Mouse (Mus musculus) heart, embryonic 14.5 days (tissue): ENCODE measurements around the gene Cacng2. TPM values are rescaled to one million over a fixed set of nuclear protein-coding genes. Genes with fewer than 3 reads are reported as not detected.

Experiments used
- ATAC-seq: fragments of 200-750 bp; cut with Nextera tagmentation; 2 replicates; pipeline ENCODE4 v1.8.0; 2017; ENCODE audit warnings: low read depth, moderate TSS enrichment; ENCODE audit not compliant: insufficient number of reproducible peaks, insufficient read depth, low FRiP score
- H3K27ac ChIP-seq, 2 experiments: fragments of 200-500 bp in 1 of 2; fragments of 300-500 bp in 1 of 2; sonication (generic) in 1 of 2; replicated peaks in 1 of 2; 2 replicates each; pipeline ENCODE4 v1.5.1; 2012 to 2014; ENCODE audit warnings: low read depth in 2 of 2, low read length in 2 of 2, control low read depth in 1 of 2, mild to moderate bottlenecking in 1 of 2, mixed read lengths in 1 of 2; ENCODE audit not compliant: control insufficient read depth in 1 of 2, insufficient read depth in 1 of 2
- H3K27me3 ChIP-seq: fragments of 300-500 bp; sonication (generic); 2 replicates; pipeline ENCODE4 v1.6.1; 2014; ENCODE audit warnings: mild to moderate bottlenecking, low read length, control low read depth; ENCODE audit not compliant: control insufficient read depth, insufficient read depth
- H3K36me3 ChIP-seq: fragments of 300-500 bp; sonication (generic); 2 replicates; pipeline ENCODE4 v1.6.1; 2014; ENCODE audit warnings: mild to moderate bottlenecking, control low read depth, low read length, mixed read lengths; ENCODE audit not compliant: control insufficient read depth, insufficient read depth
- H3K4me1 ChIP-seq, 2 experiments: fragments of 200-500 bp in 1 of 2; fragments of 300-500 bp in 1 of 2; sonication (generic) in 1 of 2; 2 replicates each; pipeline ENCODE4 v1.6.1; 2012 to 2014; ENCODE audit warnings: low read length in 2 of 2, control low read depth in 1 of 2, mixed read lengths in 1 of 2; ENCODE audit not compliant: control insufficient read depth in 2 of 2, insufficient read depth in 2 of 2
- H3K4me2 ChIP-seq: fragments of 300-500 bp; sonication (generic); 2 replicates; pipeline ENCODE4 v1.6.1; 2014; ENCODE audit warnings: mild to moderate bottlenecking, low read length
- H3K4me3 ChIP-seq, 2 experiments: fragments of 200-500 bp in 1 of 2; fragments of 300-500 bp in 1 of 2; sonication (generic) in 1 of 2; 2 replicates each; pipeline ENCODE4 v1.5.1; 2012 to 2014; ENCODE audit warnings: low read length in 2 of 2, mild to moderate bottlenecking in 2 of 2, control low read depth in 1 of 2, low read depth in 1 of 2, moderate library complexity in 1 of 2; ENCODE audit not compliant: control insufficient read depth in 1 of 2, insufficient read depth in 1 of 2
- H3K9ac ChIP-seq: fragments of 300-500 bp; sonication (generic); 2 replicates; pipeline ENCODE4 v1.6.1; 2014; ENCODE audit warnings: mild to moderate bottlenecking, low read length
- H3K9me3 ChIP-seq: fragments of 300-500 bp; sonication (generic); 2 replicates; pipeline ENCODE4 v1.6.1; 2016; ENCODE audit warnings: low read length, control low read depth; ENCODE audit not compliant: control insufficient read depth
- WGBS: fragments of 180-500 bp; shearing (Covaris S2); extraction: QIAGEN DNeasy Blood & Tissue Kit; methylation state at CpG from one replicate; pipeline ENCODE4 v1.1.7; 2014; 5-methylcytosine and 5-hydroxymethylcytosine counted together
- polyA plus RNA-seq: library from polyadenylated mRNA; unstranded; fragments of >200 nt; fragmentation: Nextera tagmentation; extraction: Ambion mirVana; gene quantifications from 2 replicates; pipeline ENCODE4 v1.2.1, GENCODE M21; 2014

Gene Cacng2
- polyA plus RNA-seq, 1 experiment from 2014 or later: not detected

GRCm38 (mm10) chr15:78155421-78155820, 35.6 kb upstream of the Cacng2 start:
- Histone ChIP-seq H3K27ac (no peak overlapping the region), H3K4me3 (no peak overlapping the region), H3K27me3 (peaks cover 5% of the 10 kb centered on the region), H3K4me1 (no peaks in the 10 kb centered on the region), H3K9me3 (no peaks in the 10 kb centered on the region), H3K4me2 (no peak overlapping the region), H3K36me3 (no peaks in the 10 kb centered on the region), H3K9ac (no peak overlapping the region)
- no peak for ATAC-seq
- 86% methylated on average over 6 of the region's 6 CpGs for WGBS

GRCm38 (mm10) chr15:78153045-78153775, 33.4 kb upstream of the Cacng2 start:
- WGBS: 58% methylated on average over 11 of the region's 11 CpGs
- Histone ChIP-seq H3K4me3 (no peak overlapping the region), H3K4me1 (no peaks in the 10 kb centered on the region), H3K27ac (no peak overlapping the region), H3K9ac (no peak overlapping the region), H3K9me3 (no peaks in the 10 kb centered on the region), H3K36me3 (no peaks in the 10 kb centered on the region), H3K27me3 (peaks cover 7% of the 10 kb centered on the region), H3K4me2 (no peak overlapping the region)
- ATAC-seq: no peak

DNA sequence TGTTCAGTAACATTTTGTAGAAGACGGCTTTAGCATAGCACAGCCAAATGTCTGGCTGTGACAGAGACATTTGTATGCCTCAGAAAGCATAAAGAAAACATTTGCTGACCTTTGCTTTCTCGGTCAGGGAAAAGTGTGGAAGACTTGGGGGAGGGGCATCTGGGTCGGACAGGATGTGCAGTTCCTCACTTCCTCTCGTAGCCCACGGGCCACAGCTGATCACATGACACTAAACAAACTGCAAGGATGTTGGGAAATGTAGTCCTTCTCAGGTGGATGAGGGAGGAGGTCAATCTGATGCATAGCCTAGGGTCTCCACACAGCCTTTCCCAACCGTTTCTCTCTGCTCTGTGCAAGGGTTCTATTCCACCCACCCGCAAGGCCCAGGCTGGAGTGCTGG, 28.7 kb upstream of the Cacng2 start:
- H3K4me3 ChIP-seq: no peak overlapping the region
- H3K27ac ChIP-seq: no peak overlapping the region
- H3K9ac ChIP-seq: no peak overlapping the region
- H3K9me3 ChIP-seq: no peaks in the 10 kb centered on the region
- WGBS: 64% methylated on average over 7 of the region's 7 CpGs
- no peak overlapping the region for H3K4me2 ChIP-seq
- no peaks in the 10 kb centered on the region for H3K4me1 ChIP-seq
- ATAC-seq: no peak
- no peaks in the 10 kb centered on the region for H3K36me3 ChIP-seq
- H3K27me3 ChIP-seq: 0 out of 2 replicates have a peak, but pooled peaks cover 3% of the 10 kb centered on the region

GRCm38 (mm10) chr15:78140226-78140625, 20.4 kb upstream of the Cacng2 start:
- H3K9ac ChIP-seq: no peak overlapping the region
- no peaks in the 10 kb centered on the region; the same call in 1 of the 2 replicates for H3K27me3 ChIP-seq
- H3K36me3 ChIP-seq: no peaks in the 10 kb centered on the region
- no peaks in the 10 kb centered on the region for H3K9me3 ChIP-seq
- ATAC-seq: no peak
- H3K4me1 ChIP-seq: no peaks in the 10 kb centered on the region
- H3K27ac ChIP-seq: no peak overlapping the region
- WGBS: 73% methylated on average over 8 of the region's 8 CpGs
- no peak overlapping the region for H3K4me3 ChIP-seq
- no peak overlapping the region for H3K4me2 ChIP-seq

DNA sequence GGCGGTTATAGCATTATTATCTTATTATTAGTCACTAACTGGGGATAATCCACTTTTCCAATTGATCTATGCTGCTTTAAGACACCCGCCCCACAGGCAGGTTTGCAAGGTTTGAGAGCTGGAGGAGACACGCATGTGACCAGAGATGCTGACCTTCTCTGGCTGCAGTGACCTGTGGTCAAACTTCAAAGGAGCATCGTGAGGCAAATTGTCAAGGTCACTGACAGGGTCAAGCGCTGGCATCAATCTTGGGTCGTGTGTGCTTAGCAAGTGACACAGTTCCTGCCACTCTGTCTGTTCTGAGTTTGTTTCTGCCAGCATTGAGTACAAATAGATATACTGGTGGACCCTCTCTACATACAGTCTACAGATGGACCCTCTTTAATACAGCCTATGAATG, 14.8 kb upstream of the Cacng2 start:
- Histone ChIP-seq H3K4me3 (no peak overlapping the region), H3K4me1 (no peaks in the 10 kb centered on the region), H3K9me3 (no peaks in the 10 kb centered on the region), H3K36me3 (no peaks in the 10 kb centered on the region), H3K27me3 (no peaks in the 10 kb centered on the region; the same call in 1 of the 2 replicates), H3K4me2 (no peak overlapping the region), H3K27ac (no peak overlapping the region), H3K9ac (no peak overlapping the region)
- no peak for ATAC-seq
- WGBS: 60% methylated on average over 6 of the region's 6 CpGs

- Histone ChIP-seq H3K27me3 (no peaks in the 10 kb centered on the region; the same call in 1 of the 2 replicates), H3K27ac (no peak overlapping the region), H3K4me3 (no peak overlapping the region), H3K4me2 (no peak overlapping the region), H3K36me3 (no peaks in the 10 kb centered on the region), H3K4me1 (no peaks in the 10 kb centered on the region), H3K9ac (no peak overlapping the region), H3K9me3 (no peaks in the 10 kb centered on the region)
- WGBS: 34% methylated on average over 2 of the region's 2 CpGs
- no peak for ATAC-seq
Measured at GRCm38 (mm10) chr15:78133389-78133788, 13.6 kb upstream of the Cacng2 start.

DNA sequence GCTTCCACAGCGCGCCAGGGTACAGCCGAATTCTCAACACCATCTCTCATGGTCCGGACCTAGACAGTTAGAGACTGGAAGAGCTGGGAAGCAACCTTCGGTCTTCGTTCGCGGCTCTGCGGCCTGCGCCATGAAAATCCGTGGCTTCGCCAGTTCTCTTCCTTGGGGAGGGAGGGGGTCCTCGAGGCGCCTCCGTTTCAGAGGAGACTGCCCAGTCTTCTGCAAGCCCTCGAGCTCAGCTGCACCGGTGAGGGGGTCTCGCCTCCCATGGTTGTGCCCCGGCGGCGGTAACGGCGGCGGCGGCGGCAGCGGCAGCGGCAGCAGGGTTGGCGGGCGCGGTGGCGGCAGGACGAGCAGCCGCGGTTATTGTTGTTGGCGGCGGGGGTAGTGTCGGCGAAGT, 580 bp downstream of the Cacng2 start:
- Histone ChIP-seq H3K4me3 (peak overlapping the region in 1 of 2 experiments; percentile 10; a peak in 1 of 4 replicates), H3K4me1 (peaks cover 2% of the 10 kb centered on the region in 2 experiments; a peak in 1 of 4 replicates), H3K9me3 (no peaks in the 10 kb centered on the region), H3K9ac (no peak overlapping the region), H3K27ac (no peak overlapping the region), H3K4me2 (peak overlapping the region; percentile 56), H3K27me3 (peaks cover 17% of the 10 kb centered on the region), H3K36me3 (no peaks in the 10 kb centered on the region)
- WGBS: 5% methylated on average over 39 of the region's 39 CpGs
- no peak for ATAC-seq
